Mouse (Mus musculus) erythroblast, embryonic 14.5 days (primary cell): ENCODE measurements around the gene Slc35b3. TPM values are rescaled to one million over a fixed set of nuclear protein-coding genes. Genes with fewer than 3 reads are reported as not detected.

Experiments
- H3K27me3 ChIP-seq: 2 replicates; pipeline ENCODE4 v1.6.1; 2012; ENCODE audit warnings: inconsistent platforms; ENCODE audit not compliant: control insufficient read depth
- H3K36me3 ChIP-seq: 2 replicates; pipeline ENCODE4 v1.6.1; 2012; ENCODE audit warnings: mild to moderate bottlenecking, inconsistent platforms; ENCODE audit not compliant: control insufficient read depth
- H3K4me1 ChIP-seq: 2 replicates; pipeline ENCODE4 v1.6.1; 2012; ENCODE audit warnings: inconsistent platforms; ENCODE audit not compliant: control insufficient read depth
- H3K4me3 ChIP-seq: replicated peaks from 2 replicates; pipeline ENCODE3; 2012; ENCODE audit warnings: moderate library complexity, mild to moderate bottlenecking, inconsistent platforms
- H3K9me3 ChIP-seq: 2 replicates; pipeline ENCODE4 v1.6.1; 2012; ENCODE audit warnings: low read length, inconsistent platforms, mixed read lengths; ENCODE audit not compliant: control insufficient read depth
- GATA1 ChIP-seq: IDR thresholded peaks from 2 replicates; pipeline ENCODE4 v1.6.1; 2012; ENCODE audit warnings: low read length, inconsistent platforms, mixed read lengths
- TAL1 ChIP-seq: IDR thresholded peaks from 3 replicates; pipeline ENCODE4 v1.6.1; 2012; ENCODE audit warnings: low read length, inconsistent platforms, mixed read lengths
- polyA plus RNA-seq: library from polyadenylated mRNA; stranded (reverse); fragments of >175 nt; gene quantifications from 2 replicates; pipeline ENCODE4 v1.2.3, GENCODE M21; 2012

Gene Slc35b3
- polyA plus RNA-seq, 1 experiment: 0.33 TPM

DNA sequence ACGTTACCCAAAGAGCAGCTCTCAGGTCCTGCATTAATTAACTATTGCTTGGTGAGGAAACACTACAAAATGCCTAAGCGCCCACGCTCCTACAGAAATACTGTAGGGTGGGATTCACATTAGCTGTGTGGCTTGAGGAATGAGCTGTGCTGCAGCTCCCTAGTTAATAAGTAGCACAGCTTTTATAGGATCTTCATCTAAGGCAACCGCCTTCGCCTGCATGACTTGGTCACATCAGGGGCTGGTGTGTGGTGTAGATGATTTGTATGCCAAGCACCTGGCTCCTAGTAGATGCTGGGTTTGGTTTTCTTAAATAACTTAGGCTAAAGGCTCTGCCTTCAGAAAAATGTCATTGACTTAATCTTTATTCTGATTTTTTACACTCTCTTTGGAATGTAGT lies 15.2 kb upstream of the Slc35b3 start:
- Histone ChIP-seq H3K9me3 (no peaks in the 10 kb centered on the region), H3K4me1 (no peaks in the 10 kb centered on the region), H3K27me3 (no peaks in the 10 kb centered on the region), H3K4me3 (no peak overlapping the region), H3K36me3 (no peaks in the 10 kb centered on the region)
- TF ChIP-seq TAL1: no peak
- TF ChIP-seq GATA1: no peak

DNA sequence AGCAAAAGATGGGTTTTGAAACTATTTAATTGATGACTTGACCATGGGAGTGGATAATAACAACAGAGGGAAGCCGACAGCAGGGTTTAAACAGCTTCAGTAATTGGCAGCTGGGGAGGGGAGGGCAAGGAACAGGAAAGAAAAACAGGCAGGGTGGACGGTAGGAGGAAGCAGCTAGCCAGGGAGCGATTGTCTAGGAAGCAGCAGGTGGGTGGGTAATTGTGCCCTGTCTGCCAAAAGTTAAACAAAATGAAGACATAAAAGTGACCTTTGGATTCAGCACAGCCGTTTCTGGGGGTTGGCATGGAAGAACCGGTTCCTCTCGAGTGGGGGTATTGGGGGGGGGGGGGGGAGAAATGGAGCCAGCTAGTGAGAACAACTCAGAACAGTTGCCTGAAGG lies 11.9 kb upstream of the Slc35b3 start:
- Histone ChIP-seq H3K4me1 (no peaks in the 10 kb centered on the region; the same call in 1 of the 2 replicates), H3K27me3 (no peaks in the 10 kb centered on the region), H3K4me3 (no peak overlapping the region), H3K36me3 (no peaks in the 10 kb centered on the region), H3K9me3 (no peaks in the 10 kb centered on the region)
- TF ChIP-seq GATA1 (no peak), TAL1 (no peak)

DNA sequence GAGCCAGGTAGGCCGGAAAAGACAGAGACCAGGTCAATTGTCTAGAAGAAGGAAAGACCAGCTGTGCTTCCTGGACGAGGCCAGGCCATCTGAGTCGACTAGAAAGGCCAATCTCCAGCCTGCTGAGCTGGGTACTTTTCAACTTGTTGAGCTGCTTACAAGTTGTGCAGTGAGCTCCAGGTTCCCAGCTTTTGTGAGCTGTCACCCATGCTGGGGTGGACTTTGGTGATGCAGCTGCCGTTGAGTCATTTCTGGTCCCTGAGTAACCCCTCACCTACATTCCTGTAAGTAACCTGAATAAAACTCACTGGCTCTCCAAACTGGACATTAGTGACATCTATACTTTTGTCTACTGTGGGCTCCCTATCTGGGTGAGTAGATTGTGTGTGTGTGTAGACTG lies 10.4 kb upstream of the Slc35b3 start:
- Histone ChIP-seq H3K4me3 (no peak overlapping the region), H3K36me3 (no peaks in the 10 kb centered on the region), H3K9me3 (no peaks in the 10 kb centered on the region), H3K27me3 (no peaks in the 10 kb centered on the region), H3K4me1 (peaks cover 7% of the 10 kb centered on the region)
- TF ChIP-seq GATA1: no peak
- no peak for TF ChIP-seq TAL1

DNA sequence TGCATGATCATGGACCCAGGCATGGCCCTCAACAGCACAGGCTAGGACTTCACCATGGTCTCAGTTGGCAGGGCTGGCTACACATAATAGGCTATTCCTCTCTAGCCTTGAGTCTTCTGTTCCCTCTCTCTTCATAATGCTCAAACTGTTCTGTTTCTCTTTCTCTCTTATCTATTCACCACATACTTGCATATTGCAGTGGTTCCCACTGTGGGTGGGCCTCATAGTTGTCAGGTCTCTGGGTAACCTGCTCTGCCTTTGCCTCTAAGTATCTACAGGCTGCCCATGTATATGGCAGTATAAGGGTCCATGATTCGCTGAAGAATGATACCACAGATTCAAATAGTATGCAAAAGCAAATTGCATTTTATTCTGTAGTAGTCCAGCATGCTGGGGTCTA lies 6.8 kb upstream of the Slc35b3 start:
- H3K4me3 ChIP-seq: no peak overlapping the region
- peaks cover 7% of the 10 kb centered on the region for H3K4me1 ChIP-seq
- no peaks in the 10 kb centered on the region for H3K27me3 ChIP-seq
- no peaks in the 10 kb centered on the region for H3K36me3 ChIP-seq
- no peaks in the 10 kb centered on the region for H3K9me3 ChIP-seq
- TF ChIP-seq TAL1 (no peak), GATA1 (no peak)

DNA sequence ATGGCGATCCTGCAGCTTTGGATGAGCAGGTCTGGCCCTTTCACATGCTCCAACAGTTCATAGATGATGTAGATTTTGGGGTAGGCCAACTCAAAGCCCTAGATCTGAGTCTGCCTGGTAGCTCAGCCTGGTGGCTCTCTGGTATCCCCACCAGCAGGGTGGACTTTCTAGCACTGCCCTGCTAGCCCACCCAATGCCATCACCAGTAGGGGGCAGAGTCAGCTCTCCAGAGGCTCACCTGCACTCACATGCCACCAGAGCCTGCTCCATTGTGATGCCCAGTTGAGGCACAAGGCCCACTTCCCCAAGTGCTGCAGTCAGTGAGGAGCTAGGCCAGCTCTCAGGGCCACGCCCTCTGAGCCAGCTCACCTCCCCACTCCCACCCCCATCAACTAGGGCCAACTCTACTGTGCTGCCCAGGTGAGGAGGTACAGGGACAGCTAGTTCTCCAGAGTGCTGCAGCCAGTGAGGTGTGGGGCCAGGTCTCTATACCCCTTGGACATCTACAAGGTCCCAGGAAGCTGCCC lies 6.3 kb upstream of the Slc35b3 start:
- Histone ChIP-seq H3K4me1 (peaks cover 7% of the 10 kb centered on the region), H3K4me3 (no peak overlapping the region), H3K9me3 (no peaks in the 10 kb centered on the region), H3K27me3 (no peaks in the 10 kb centered on the region), H3K36me3 (no peaks in the 10 kb centered on the region)
- TF ChIP-seq TAL1: no peak

DNA sequence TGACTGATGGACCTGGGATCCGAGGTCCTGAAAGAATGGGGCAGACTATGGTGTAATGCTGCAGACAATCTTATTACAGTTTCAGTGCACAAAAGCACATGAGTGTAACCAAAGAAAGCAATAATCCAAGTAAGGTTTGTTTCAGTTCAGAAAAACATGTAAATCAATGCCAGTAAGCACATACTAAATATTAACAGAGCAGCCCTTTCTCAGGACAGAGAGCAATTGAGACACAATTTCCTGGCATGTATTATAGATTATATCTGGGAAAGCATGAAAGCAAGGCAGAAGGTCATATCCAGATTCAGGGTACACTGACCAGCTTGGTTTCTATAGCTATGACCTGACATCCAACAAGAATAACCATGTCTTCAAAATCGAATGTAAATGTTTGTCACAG lies 2.1 kb upstream of the Slc35b3 start:
- no peak overlapping the region for H3K4me3 ChIP-seq
- H3K4me1 ChIP-seq: peaks cover 30% of the 10 kb centered on the region
- H3K27me3 ChIP-seq: no peaks in the 10 kb centered on the region
- TF ChIP-seq TAL1 (no peak), GATA1 (no peak)
- no peaks in the 10 kb centered on the region for H3K36me3 ChIP-seq
- no peaks in the 10 kb centered on the region for H3K9me3 ChIP-seq

DNA sequence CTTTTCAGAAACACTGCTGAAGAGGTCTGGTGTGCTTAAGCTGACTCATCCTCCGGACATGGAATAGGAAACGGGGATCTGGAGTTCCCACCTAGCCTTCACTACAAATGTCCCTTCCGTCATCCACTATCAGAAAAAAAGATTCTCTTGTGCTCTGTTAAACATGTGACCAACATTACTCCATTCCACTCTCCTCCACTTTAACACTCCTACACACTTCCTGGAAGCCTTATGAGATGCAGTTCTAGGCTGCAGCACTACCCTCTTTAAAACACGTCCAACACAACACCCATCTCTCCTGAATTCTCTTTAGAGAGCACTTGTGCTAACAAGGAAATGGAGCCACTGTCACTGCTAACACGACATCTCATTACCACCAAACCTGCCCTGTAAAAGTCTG lies 2.6 kb downstream of the Slc35b3 start:
- no peak for TF ChIP-seq TAL1
- no peak for TF ChIP-seq GATA1
- Histone ChIP-seq H3K27me3 (no peaks in the 10 kb centered on the region), H3K4me1 (peaks cover 23% of the 10 kb centered on the region), H3K36me3 (peaks cover 25% of the 10 kb centered on the region), H3K9me3 (no peaks in the 10 kb centered on the region), H3K4me3 (no peak overlapping the region)

DNA sequence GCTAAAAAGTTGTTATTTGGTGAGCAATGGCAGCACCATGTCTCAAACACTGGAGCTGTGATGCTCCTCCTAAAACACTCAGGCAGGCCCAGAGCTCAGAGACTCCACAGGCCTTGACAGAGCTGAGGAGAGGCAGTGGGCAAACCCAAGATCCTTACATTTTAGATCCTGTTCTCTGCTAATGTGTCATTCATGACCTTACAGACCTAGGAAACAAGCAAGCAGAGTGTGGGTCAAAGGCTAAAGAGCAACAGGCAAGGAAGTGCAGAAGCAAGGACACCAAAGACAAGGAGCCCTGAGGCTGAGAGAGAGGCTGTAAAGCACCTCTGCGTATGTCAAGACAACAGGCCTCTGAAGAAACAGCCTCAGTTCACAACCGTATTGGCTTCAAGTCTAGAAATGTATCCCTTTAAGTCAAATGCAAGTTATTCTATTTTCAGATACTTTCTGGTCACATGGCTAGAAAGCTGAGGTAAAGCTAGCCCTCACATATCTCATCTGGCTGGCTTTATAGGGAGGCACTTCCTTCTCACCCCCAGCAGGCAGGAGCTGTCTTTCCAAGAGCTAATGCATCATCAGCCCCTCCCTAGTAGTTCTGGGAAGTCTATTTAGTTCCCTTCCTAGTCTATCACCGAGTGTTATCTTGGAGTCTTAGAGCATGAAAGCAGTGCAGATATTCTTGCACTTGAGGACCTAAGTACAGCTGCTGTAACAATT lies 14.2 kb downstream of the Slc35b3 start:
- Histone ChIP-seq H3K4me1 (peaks cover 7% of the 10 kb centered on the region), H3K27me3 (no peaks in the 10 kb centered on the region), H3K36me3 (peaks cover 53% of the 10 kb centered on the region), H3K9me3 (no peaks in the 10 kb centered on the region), H3K4me3 (no peak overlapping the region)
- TF ChIP-seq TAL1 (no peak), GATA1 (no peak)

DNA sequence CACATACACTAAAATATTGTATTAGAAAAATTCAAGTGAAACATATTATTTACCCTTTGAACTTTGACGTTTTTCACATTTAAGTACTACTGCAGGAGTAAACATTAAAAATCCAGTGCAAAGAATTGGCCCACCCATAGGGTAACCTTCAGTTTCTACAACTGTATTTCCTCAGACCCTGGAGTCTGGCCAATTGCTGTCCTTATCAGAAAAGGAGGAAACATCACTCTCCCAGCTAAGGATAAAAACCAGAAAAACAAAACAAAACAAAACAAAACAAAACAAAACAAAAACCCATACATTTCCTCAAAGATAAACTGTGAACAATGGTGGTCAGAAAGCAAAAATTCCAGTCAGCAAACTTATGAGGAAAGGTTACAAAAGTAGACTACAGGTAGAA lies 14.9 kb downstream of the Slc35b3 start:
- peaks cover 57% of the 10 kb centered on the region for H3K36me3 ChIP-seq
- H3K9me3 ChIP-seq: no peaks in the 10 kb centered on the region
- H3K27me3 ChIP-seq: no peaks in the 10 kb centered on the region
- H3K4me3 ChIP-seq: no peak overlapping the region
- peaks cover 7% of the 10 kb centered on the region for H3K4me1 ChIP-seq
- TF ChIP-seq GATA1 (no peak), TAL1 (no peak)

DNA sequence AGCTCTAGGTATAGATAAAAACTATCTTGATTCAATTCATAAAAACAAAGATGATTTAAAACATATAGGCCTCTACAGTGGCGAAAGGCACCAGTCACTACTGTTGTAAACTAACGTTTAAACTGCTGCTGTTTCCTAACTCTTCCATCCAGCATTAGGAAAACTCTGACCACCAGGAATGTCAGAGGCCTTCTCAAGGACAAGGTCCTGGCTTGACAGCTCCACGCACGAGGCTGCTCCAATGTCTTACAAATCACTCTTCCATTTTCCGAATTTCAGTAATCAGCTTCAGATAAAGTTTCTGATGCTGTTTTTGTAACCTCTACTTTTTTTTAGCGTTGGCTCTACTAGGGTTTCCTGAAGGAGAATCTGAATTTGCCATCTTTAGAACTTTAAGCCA lies 15.7 kb downstream of the Slc35b3 start:
- TF ChIP-seq GATA1: no peak
- no peak for TF ChIP-seq TAL1
- H3K9me3 ChIP-seq: no peaks in the 10 kb centered on the region
- no peaks in the 10 kb centered on the region for H3K27me3 ChIP-seq
- H3K4me3 ChIP-seq: no peak overlapping the region
- H3K36me3 ChIP-seq: peaks cover 57% of the 10 kb centered on the region
- H3K4me1 ChIP-seq: peaks cover 7% of the 10 kb centered on the region
